Mouse (Mus musculus) cerebral cortex, adult 2 months (tissue): Measurements from ENCODE around the gene Tead2.

Source experiments
- WGBS: fragments of 180-500 bp; shearing (Covaris S2); methylation state at CpG from one replicate; pipeline ENCODE4 v1.1.7; 2018; 5-methylcytosine and 5-hydroxymethylcytosine counted together

The Tead2 gene

GRCm38 (mm10) chr7:45191803-45192363 is 23.7 kb upstream of the Tead2 start:
- 42% methylated on average over 8 of the region's 8 CpGs for WGBS

GRCm38 (mm10) chr7:45192585-45193310 is 22.8 kb upstream of the Tead2 start:
- 82% methylated on average over 7 of the region's 7 CpGs for WGBS

- 55% methylated on average over 5 of the region's 5 CpGs for WGBS
Observed at GRCm38 (mm10) chr7:45193406-45193805, 22.1 kb upstream of the Tead2 start.

GRCm38 (mm10) chr7:45193871-45194785 is 21.4 kb upstream of the Tead2 start:
- 67% methylated on average over 17 of the region's 17 CpGs for WGBS

- WGBS, result 80% methylated on average over 13 of the region's 13 CpGs
Observed at GRCm38 (mm10) chr7:45195341-45196175, 20.0 kb upstream of the Tead2 start.

- WGBS, result 88% methylated on average over 4 of the region's 4 CpGs
Observed at GRCm38 (mm10) chr7:45196176-45196535, 19.4 kb upstream of the Tead2 start.

- 53% methylated on average over 5 of the region's 5 CpGs for WGBS
Observed at GRCm38 (mm10) chr7:45196994-45197393, 18.6 kb upstream of the Tead2 start.

GRCm38 (mm10) chr7:45198435-45198834 is 17.1 kb upstream of the Tead2 start:
- 14% methylated on average over 5 of the region's 5 CpGs for WGBS

GRCm38 (mm10) chr7:45198961-45199360 is 16.6 kb upstream of the Tead2 start:
- 49% methylated on average over 11 of the region's 11 CpGs for WGBS

- 30% methylated on average over 10 of the region's 10 CpGs for WGBS
Observed at GRCm38 (mm10) chr7:45202654-45203053, 12.9 kb upstream of the Tead2 start.

GRCm38 (mm10) chr7:45204380-45205143 is 11.0 kb upstream of the Tead2 start, which contains the start of gene Ccdc155:
Gene Ccdc155 (minus strand): TSS chr7:45204892.
- 7% methylated on average over 44 of the region's 44 CpGs for WGBS

GRCm38 (mm10) chr7:45208260-45208659 is 7.3 kb upstream of the Tead2 start:
- WGBS, result 74% methylated on average over 6 of the region's 6 CpGs

GRCm38 (mm10) chr7:45211070-45211469 is 4.5 kb upstream of the Tead2 start:
- WGBS, result 77% methylated on average over 10 of the region's 10 CpGs

- 10% methylated on average over 17 of the region's 17 CpGs for WGBS
Observed at GRCm38 (mm10) chr7:45211851-45212251, 3.7 kb upstream of the Tead2 start, which contains the start of gene Dkkl1. Gene Dkkl1 (minus strand): TSS chr7:45212147.

- 82% methylated on average over 7 of the region's 7 CpGs for WGBS
Observed at GRCm38 (mm10) chr7:45212356-45212755, 3.2 kb upstream of the Tead2 start.

- WGBS, result 81% methylated on average over 5 of the region's 5 CpGs
Observed at GRCm38 (mm10) chr7:45213708-45214107, 1.8 kb upstream of the Tead2 start.

GRCm38 (mm10) chr7:45216442-45217183 is 1.1 kb downstream of the Tead2 start:
- 17% methylated on average over 13 of the region's 13 CpGs for WGBS

GRCm38 (mm10) chr7:45221680-45222079 is 6.1 kb downstream of the Tead2 start:
- 91% methylated on average over 2 of the region's 2 CpGs for WGBS

- WGBS, result 89% methylated on average over 7 of the region's 7 CpGs
Observed at GRCm38 (mm10) chr7:45224826-45225225, 9.3 kb downstream of the Tead2 start.

GRCm38 (mm10) chr7:45226421-45226820 is 10.9 kb downstream of the Tead2 start:
- 98% methylated on average over 5 of the region's 5 CpGs for WGBS
